Mouse (Mus musculus): ENCODE data around the gene Mrpl20.

- TF ChIP-seq CTCF (IDR thresholded peaks at IDR 0.05; ENCODE audit: borderline replicate concordance, insufficient read depth, low read depth, low read length) (peak; percentile 82), POLR2A (IDR thresholded peaks at IDR 0.05; ENCODE audit: borderline replicate concordance, insufficient read depth, low read length) (peak; percentile 73; the same call in 1 of the 2 replicates)
Measured at GRCm38 (mm10) chr4:155831205-155831766, 28.6 kb downstream of the Mrpl20 start, which contains the start of gene Aurkaip1.
